Mouse (Mus musculus): ENCODE measurements around the gene D430019H16Rik.

DNA sequence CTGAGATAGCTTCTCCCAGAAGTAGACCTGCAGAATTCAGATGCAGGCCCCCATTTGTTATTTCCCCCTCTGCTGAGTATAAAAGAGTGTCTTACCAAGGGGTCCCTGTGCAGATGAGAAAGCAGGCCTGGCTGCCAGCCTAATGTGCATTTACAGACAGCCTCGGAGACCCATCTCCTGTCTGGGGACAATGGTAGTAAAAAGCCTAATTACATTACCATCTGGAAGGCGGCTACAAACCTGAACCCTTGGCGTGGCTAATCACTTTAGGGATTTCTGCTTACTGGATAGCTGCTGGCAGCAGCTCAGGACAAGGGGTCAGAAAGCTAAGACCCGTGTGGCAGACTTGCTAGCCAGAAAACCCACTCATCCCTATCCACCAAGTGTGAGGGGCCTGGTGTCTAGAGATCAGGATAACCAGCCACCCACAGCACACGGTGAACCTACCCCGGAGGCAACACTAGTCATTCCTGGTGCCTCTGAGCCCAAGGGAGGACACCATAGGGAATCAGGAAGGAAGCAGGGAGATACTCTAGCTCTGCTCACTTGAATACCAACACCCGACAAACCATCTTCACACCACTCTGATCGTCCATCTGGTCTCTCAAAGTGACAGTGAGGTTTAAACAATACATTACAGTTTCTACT lies 78.2 kb downstream of the D430019H16Rik start:
- no peak for TF ChIP-seq CTCF (IDR thresholded peaks at IDR 0.05; ENCODE audit: low read depth, low read length)
- 0 out of 2 replicates have a peak, but pooled peaks have one; percentile 54 for TF ChIP-seq GATA1 (IDR thresholded peaks at IDR 0.05; ENCODE audit: borderline replicate concordance, low read length)
- TF ChIP-seq TAL1 (conservative IDR thresholded peaks at IDR 0.05; ENCODE audit: low read depth, low read length): no peak
